Mouse (Mus musculus) left cerebral cortex, adult 2 months (tissue): Measurements from ENCODE around the gene Slc37a3. TPM values are rescaled to one million over a fixed set of nuclear protein-coding genes. Genes with fewer than 3 reads are reported as not detected.

Source experiments
- DNase-seq, 2 experiments: peaks; one replicate each; pipeline ENCODE4 v3.0.0; 2021 to 2022; ENCODE audit warnings: low spot score in 2 of 2, mixed read lengths in 1 of 2; ENCODE audit errors: extremely low spot score in 1 of 2
- H3K27ac ChIP-seq: fragments of 200-600 bp; 2 replicates; pipeline ENCODE4 v1.8.1; 2022
- H3K4me3 ChIP-seq: fragments of 200-600 bp; 2 replicates; pipeline ENCODE4 v1.8.1; 2022
- CTCF ChIP-seq: fragments of 200-600 bp; IDR thresholded peaks from 2 replicates; pipeline ENCODE4 v1.8.1; 2022; ENCODE audit warnings: antibody characterized with exemption, mild to moderate bottlenecking, moderate library complexity
- intact Hi-C: fragments of 180-260 bp; cut with DNase I; formaldehyde crosslinking; loops from one replicate; pipeline ENCODE4 v1.15.1; 2025
- total RNA-seq, 2 experiments: library from RNA; stranded (reverse); gene quantifications; 2 replicates each; pipeline ENCODE4 v1.2.3; 2021

The Slc37a3 gene
- total RNA-seq, 2 experiments from 2014 or later, result 68.1 to 73.1 TPM

- intact Hi-C loops, result loop anchor here (5.0 kb wide), 1 partner anchor 154 kb away; no protein-coding TSS in a partner anchor
- TF ChIP-seq CTCF, result no peak
- DNase-seq, result no peak
- no peak overlapping the region for H3K27ac ChIP-seq
- H3K4me3 ChIP-seq, result no peak overlapping the region
These were observed 35.7 kb downstream of the Slc37a3 start for GRCm38 (mm10) chr6:39341798-39342197.

GRCm38 (mm10) chr6:39338359-39338758 lies 39.1 kb downstream of the Slc37a3 start:
- TF ChIP-seq CTCF, result no peak
- DNase-seq, result no peak
- no peak overlapping the region for H3K4me3 ChIP-seq
- no peak overlapping the region for H3K27ac ChIP-seq
- intact Hi-C loops, result no loop called here

GRCm38 (mm10) chr6:39334873-39335272 lies 42.6 kb downstream of the Slc37a3 start:
- H3K27ac ChIP-seq, result no peak overlapping the region
- TF ChIP-seq CTCF, result no peak; the same call in 1 of the 2 replicates
- DNase-seq, result no peak
- intact Hi-C loops, result no loop called here
- no peak overlapping the region for H3K4me3 ChIP-seq

DNA sequence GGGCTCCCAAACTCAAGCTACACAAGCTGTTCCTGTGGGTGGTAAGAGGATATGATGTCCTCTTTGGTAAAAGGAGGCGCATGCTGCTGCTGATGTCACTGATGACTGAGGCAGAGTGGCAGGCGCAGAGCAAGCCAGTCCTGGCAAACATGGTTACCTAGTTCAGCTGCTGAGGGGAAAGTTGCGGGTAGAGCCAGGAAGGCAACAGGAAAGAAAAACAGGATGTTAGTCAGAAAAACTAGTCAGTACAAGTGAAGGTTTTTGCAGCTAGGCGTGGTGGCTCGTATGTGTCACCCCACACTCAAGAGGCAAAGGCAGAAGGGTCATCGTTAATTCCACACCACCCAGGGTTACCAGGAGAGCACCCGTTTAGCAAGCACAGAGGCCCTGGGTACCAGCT lies 43.3 kb downstream of the Slc37a3 start:
- TF ChIP-seq CTCF, result no peak
- intact Hi-C loops, result no loop called here

GRCm38 (mm10) chr6:39331998-39332700 lies 45.3 kb downstream of the Slc37a3 start:
- intact Hi-C loops, result no loop called here
- no peak for DNase-seq
- TF ChIP-seq CTCF, result no peak
- H3K27ac ChIP-seq, result no peak overlapping the region
- H3K4me3 ChIP-seq, result no peak overlapping the region

More for the DNA sequence above, 43.3 kb downstream of the Slc37a3 start:
- H3K27ac ChIP-seq, result no peak overlapping the region
- DNase-seq, result no peak
- H3K4me3 ChIP-seq, result no peak overlapping the region

- intact Hi-C loops, result no loop called here
- TF ChIP-seq CTCF, result no peak
- DNase-seq, result no peak
- Histone ChIP-seq H3K4me3 (no peak overlapping the region), H3K27ac (no peak overlapping the region)
These were observed 46.5 kb downstream of the Slc37a3 start for GRCm38 (mm10) chr6:39330981-39331380.

DNA sequence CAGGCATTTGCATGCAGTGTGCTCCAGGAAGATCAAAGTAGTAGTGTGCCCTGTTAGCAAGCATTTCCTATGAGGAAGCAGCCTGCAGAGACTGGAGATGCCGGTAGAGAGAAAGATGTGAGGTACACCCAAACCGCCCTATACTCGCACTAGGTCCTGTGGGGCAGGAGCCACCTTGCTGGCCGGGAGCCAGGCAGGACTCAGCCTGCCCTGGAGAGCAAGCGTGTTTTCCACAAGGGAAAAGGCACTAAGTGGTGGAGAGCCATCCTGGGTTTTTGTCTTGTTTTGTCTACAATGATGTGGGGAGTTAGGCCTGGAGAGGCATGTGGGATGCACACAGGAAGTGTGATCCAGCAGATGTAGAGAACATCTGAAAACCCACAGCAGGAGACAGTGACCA lies 57.2 kb downstream of the Slc37a3 start:
- intact Hi-C loops, result no loop called here
- Histone ChIP-seq H3K27ac (peak overlapping the region; percentile 29; the same call in 1 of the 2 replicates), H3K4me3 (no peak overlapping the region)
- TF ChIP-seq CTCF, result no peak
- no peak for DNase-seq

GRCm38 (mm10) chr6:39319061-39319761 lies 58.3 kb downstream of the Slc37a3 start:
- peak; percentile 64 to 71 for DNase-seq
- H3K27ac ChIP-seq, result peak overlapping the region; percentile 92
- intact Hi-C loops, result no loop called here
- no peak; the same call in 1 of the 2 replicates for TF ChIP-seq CTCF
- no peak overlapping the region for H3K4me3 ChIP-seq

DNA sequence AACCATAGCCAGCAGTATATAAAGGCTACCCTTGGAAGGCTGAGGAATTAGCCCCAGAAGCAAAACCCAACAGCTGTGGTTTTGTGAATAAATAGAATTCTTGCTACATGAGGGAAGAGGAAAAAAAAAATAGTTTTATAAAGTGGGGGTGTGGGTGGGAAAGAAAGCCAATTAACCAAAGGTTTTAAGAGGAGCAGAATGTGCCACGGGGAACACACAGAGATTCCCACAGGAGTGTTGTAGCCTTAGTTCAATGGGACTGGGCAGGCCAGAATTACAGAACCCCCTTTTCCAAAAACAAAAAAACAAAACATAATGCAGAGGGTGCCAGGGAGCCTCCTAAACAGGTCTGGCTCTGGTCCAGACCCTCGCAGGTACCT lies 58.9 kb downstream of the Slc37a3 start:
- intact Hi-C loops, result loop anchor here (1.0 kb wide), 1 partner anchor 112 kb away; the partner anchor contains the start of gene Kdm7a
- Histone ChIP-seq H3K4me3 (no peak overlapping the region), H3K27ac (peak overlapping the region; percentile 92)
- no peak for DNase-seq
- no peak for TF ChIP-seq CTCF

DNA sequence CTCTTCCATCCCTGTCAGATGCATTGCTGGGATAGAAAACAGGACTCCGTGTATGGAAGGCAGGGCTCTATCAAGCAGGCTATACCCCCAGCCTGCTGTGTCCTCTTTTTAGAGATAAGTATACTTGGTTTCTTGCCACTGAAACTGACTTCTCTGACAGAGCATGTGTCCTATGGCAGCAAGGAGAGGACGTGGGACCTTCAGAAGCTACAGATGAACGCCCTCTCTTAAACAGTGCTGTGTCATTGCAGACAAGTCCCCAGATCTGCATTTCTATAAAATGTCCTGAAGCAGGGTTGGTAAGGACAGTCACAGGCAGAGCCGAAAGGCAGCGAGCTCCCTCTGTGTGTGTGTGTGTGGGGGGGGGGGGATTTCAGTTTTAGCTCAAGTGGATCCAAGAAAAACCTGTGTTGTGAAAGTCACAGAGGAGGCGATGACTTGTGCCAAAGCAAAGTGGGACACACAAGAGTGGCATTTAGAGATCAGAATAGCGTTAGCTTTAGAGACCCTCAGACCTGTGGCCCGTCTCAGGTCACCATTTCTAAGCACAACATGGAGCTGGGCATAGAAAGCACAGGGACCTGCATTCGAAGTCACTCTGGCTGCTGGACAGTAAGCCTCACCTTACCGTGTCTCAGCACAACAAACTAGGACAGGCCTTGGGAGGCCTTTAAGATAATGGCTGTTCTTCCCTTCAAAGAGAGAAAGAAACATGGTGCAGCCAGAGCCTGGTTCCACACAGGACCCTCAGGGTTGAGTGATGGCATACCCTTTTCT lies 59.4 kb downstream of the Slc37a3 start:
- TF ChIP-seq CTCF, result no peak
- H3K4me3 ChIP-seq, result no peak overlapping the region
- peak overlapping the region; percentile 92 for H3K27ac ChIP-seq
- DNase-seq, result peak in 1 of 2 experiments; percentile 24
- intact Hi-C loops, result loop anchor here (1.0 kb wide), 1 partner anchor 112 kb away; the partner anchor contains the start of gene Kdm7a

DNA sequence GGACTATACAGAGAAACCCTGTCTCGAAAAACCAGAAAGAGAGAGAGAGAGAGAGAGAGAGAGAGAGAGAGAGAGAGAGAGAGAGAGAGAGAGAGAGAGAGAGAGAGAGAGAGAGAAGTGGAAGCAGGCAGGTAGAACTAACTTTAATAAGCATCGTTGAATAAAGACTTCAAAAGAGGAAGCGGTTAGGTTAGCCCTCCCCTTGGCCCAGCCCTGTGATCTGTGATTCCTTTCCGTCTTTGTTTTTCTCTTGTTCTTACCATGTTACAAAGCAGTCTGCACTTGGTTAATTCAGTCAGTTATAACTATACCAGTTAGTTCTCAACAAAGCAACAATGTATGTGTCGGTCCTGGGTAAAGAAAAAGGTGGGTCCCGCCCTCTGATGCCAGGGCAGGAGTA lies 61.4 kb downstream of the Slc37a3 start:
- H3K27ac ChIP-seq, result no peak overlapping the region
- no peak for TF ChIP-seq CTCF
- DNase-seq, result no peak
- no peak overlapping the region for H3K4me3 ChIP-seq
- intact Hi-C loops, result no loop called here

GRCm38 (mm10) chr6:39314461-39314860 lies 63.0 kb downstream of the Slc37a3 start:
- Histone ChIP-seq H3K4me3 (no peak overlapping the region), H3K27ac (no peak overlapping the region)
- TF ChIP-seq CTCF, result no peak
- intact Hi-C loops, result no loop called here
- DNase-seq, result no peak
